Mouse (Mus musculus) megakaryocyte, embryonic 14.5 days (primary cell): ENCODE measurements at regions not wholly inside any gene's neighbourhood (a gene's known extent, or its start where the extent isn't known, plus 50 kb on each side); places are given as distances from the start of the nearest gene placed in this dataset.

ENCODE experiments used
- H3K27me3 ChIP-seq: replicated peaks from 2 replicates; pipeline ENCODE3; 2012; ENCODE audit warnings: inconsistent platforms
- H3K36me3 ChIP-seq: replicated peaks from 2 replicates; pipeline ENCODE3; 2012; ENCODE audit warnings: low read length, inconsistent platforms, mixed read lengths
- H3K4me1 ChIP-seq: 2 replicates; pipeline ENCODE4 v1.6.1; 2012; ENCODE audit warnings: inconsistent platforms
- H3K4me3 ChIP-seq: replicated peaks from 2 replicates; pipeline ENCODE3; 2012; ENCODE audit warnings: moderate library complexity, mild to moderate bottlenecking, inconsistent platforms
- H3K9me3 ChIP-seq: 2 replicates; pipeline ENCODE4 v1.6.1; 2012; ENCODE audit warnings: inconsistent platforms
- FLI1 ChIP-seq: IDR thresholded peaks from 2 replicates; pipeline ENCODE4 v1.6.1; 2012; ENCODE audit warnings: low read length, inconsistent platforms, mixed read lengths
- GATA1 ChIP-seq: IDR thresholded peaks from 3 replicates; pipeline ENCODE4 v1.6.1; 2012; ENCODE audit warnings: mixed read lengths, low read length, inconsistent platforms, borderline replicate concordance

DNA sequence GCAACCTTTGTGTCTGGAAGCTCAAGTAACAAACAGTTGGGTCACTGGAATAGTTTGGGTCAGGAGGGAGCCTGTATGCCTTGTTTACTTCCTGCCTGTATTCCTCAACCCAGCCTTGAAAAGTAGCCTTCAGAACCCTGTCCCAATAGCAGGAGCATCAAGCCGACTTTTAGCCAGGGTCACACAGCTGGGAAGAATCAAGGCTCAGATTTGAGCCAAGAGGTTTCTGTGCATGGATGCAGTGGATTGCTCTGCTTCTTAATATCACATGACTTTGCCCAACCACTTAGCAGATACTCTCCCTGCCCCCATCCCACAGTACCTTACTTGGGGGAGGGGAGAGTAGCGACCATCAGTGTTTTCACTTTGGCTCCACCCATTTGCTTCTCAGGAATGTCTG is 210.2 kb upstream of the N4bp1 start:
- Histone ChIP-seq H3K9me3 (peaks cover 4% of the 10 kb centered on the region; the same call in 1 of the 2 replicates), H3K4me1 (no peaks in the 10 kb centered on the region), H3K36me3 (no peaks in the 10 kb centered on the region), H3K4me3 (no peak overlapping the region), H3K27me3 (no peaks in the 10 kb centered on the region)
- no peak for TF ChIP-seq FLI1
- no peak for TF ChIP-seq GATA1

DNA sequence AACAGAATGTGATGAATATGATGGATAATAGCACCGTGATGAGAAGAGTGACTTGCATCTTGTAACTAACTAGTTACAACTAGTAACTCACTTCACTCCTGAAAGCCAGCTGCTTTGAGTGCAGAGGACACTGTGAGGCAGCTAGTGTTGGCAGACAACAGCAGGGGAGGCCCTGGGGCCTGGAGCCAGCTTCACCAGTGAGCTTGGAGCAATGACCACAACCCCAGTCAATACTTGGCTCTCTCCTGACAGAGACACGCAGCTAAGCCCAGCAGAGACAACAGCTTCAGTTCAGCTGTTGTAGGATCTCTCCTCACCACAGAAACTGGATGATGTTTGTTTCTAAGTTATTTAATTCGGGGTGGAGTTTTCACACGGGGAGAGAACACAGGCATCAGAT is 209.6 kb upstream of the N4bp1 start:
- Histone ChIP-seq H3K36me3 (no peaks in the 10 kb centered on the region), H3K4me1 (no peaks in the 10 kb centered on the region), H3K9me3 (peaks cover 8% of the 10 kb centered on the region), H3K27me3 (no peaks in the 10 kb centered on the region), H3K4me3 (no peak overlapping the region)
- TF ChIP-seq FLI1 (no peak), GATA1 (no peak)

DNA sequence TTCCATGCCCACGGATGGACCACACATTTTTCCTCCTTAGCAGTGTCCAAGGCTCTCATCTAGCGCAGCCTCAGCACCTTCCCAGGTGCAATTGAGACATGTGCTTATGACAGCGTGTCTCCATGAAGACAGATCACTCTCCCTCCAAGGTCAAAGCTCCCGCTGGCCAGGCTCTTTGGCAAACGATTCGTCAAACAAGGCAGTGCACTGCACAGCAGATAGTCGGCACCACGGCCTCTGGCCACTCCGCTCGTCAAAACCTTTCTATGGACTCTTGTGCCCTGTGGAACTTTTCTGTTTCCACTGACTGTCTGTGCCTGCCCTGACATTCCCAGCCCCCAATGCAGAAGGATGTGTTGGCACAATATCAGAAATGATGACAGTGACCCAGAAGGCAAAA is 208.7 kb upstream of the N4bp1 start:
- Histone ChIP-seq H3K9me3 (peaks cover 8% of the 10 kb centered on the region), H3K27me3 (no peaks in the 10 kb centered on the region), H3K4me3 (no peak overlapping the region), H3K36me3 (no peaks in the 10 kb centered on the region), H3K4me1 (no peaks in the 10 kb centered on the region)
- TF ChIP-seq GATA1, result no peak
- no peak for TF ChIP-seq FLI1

DNA sequence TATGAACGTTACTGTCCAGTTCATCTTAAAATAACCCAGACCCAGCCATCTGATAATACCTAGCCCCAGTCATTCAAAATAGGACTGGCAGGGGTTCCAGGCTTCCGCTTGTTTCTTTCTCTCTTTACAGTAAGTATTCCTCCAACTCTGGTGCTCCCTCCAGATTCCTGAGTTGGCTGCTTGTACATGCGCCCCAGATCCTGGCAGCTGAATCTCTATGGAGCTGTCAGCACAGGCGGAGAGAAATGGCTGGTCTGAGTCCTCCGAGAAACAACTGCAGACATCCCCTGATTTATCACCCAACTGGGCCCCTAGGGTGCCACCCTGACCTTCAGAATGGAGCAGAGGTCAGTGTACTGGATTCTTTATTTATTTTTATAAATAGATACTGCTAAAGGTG is 208.0 kb upstream of the N4bp1 start:
- Histone ChIP-seq H3K4me3 (no peak overlapping the region), H3K4me1 (no peaks in the 10 kb centered on the region), H3K9me3 (peaks cover 8% of the 10 kb centered on the region), H3K27me3 (no peaks in the 10 kb centered on the region), H3K36me3 (no peaks in the 10 kb centered on the region)
- TF ChIP-seq GATA1, result no peak
- no peak for TF ChIP-seq FLI1

DNA sequence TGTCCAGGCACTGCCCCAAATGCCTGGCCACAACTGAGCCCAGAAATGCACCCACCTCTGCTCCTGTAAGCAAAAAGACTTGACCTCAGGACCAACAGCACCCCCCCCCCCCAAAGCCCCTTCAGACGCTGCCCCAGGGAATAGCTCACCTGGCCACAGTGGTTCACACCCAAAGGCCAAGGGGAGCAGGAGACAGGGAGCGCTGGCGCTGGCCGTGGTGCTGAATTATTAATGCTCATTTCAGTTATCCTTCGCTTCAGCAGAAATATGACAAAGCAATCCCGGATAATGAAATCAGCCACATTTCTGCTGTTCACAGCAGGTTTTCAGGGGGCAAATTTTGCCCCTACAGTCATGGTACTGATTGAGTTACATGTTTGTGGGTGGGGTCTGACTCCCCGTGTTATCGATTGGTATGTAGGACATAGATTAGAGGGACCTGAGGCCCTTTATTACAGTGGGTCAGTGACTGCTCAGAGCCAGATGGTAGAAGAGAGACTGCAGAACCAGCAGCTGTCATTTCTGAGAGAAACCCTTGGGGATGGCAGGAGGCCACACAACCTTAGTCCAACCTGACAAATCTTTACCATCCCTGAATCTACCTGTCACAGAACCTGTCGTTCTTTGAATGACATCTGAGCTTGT is 202.5 kb upstream of the N4bp1 start:
- peaks cover 9% of the 10 kb centered on the region for H3K9me3 ChIP-seq
- H3K36me3 ChIP-seq, result no peaks in the 10 kb centered on the region
- no peak for TF ChIP-seq FLI1
- TF ChIP-seq GATA1, result no peak
- no peak overlapping the region for H3K4me3 ChIP-seq
- no peaks in the 10 kb centered on the region for H3K27me3 ChIP-seq
- no peaks in the 10 kb centered on the region for H3K4me1 ChIP-seq

DNA sequence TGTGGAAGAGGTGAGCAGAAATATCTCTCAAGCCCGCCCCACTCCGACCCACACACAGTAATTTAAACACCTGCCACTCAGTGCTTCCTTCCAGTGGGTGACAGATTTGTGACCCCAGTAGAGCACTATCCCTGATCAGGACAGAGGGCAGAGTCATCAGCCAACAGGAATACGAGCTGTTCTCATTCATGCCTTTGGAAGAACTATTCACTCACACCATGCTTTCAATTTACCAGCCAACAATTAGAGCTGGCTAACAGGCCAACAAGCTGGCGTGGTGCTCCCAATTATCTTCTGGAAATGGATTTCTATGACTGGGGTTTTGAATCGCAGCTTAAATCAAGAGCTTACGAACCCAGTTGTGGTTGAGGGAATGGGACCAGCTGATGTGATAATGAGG is 193.2 kb upstream of the N4bp1 start:
- TF ChIP-seq GATA1, result no peak
- TF ChIP-seq FLI1, result no peak
- Histone ChIP-seq H3K27me3 (no peaks in the 10 kb centered on the region), H3K4me1 (no peaks in the 10 kb centered on the region), H3K4me3 (no peak overlapping the region), H3K36me3 (no peaks in the 10 kb centered on the region), H3K9me3 (peaks cover 7% of the 10 kb centered on the region; the same call in 1 of the 2 replicates)

DNA sequence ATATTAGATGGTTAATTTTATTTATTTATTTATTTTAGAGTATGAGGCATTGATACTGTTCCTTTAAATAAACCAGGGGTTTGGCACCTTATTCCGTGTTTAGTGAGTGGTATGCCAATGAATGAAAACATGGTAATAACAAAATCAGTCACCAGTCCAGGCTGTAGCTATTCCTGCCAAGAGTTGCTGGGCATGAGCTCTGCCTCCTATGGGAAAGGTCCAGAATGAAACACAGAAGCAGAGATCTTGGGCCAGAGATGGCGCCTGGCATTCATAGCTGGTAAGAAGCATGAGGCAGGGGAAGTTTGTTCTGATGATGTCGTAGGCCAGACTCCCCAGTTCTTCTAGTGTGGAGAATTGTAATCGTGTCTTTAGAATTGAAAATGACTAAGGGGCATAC is 190.9 kb upstream of the N4bp1 start:
- H3K27me3 ChIP-seq, result no peaks in the 10 kb centered on the region
- H3K9me3 ChIP-seq, result peaks cover 7% of the 10 kb centered on the region; the same call in 1 of the 2 replicates
- no peaks in the 10 kb centered on the region for H3K36me3 ChIP-seq
- H3K4me1 ChIP-seq, result peaks cover 4% of the 10 kb centered on the region; the same call in 1 of the 2 replicates
- no peak overlapping the region for H3K4me3 ChIP-seq
- TF ChIP-seq GATA1 (no peak), FLI1 (no peak)

DNA sequence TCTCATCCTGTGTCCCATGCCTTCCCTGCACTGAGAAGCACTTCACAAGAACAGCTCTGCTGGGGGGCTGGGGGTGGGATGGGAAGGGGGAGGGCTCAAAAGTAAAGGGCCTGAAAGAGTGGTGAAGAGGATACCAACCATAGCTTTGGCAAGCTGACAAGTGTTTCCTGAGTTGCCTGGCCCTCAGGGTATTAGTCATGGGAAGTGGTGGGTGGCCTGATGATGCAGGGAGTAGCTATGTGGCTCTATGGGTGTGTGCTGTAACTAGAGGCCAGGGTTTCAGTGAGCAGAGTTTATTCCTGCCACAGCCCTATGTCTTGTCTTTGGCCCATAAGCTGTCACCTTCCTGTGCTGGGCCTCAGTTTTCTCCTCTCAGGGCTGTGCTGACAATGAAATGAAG is 186.2 kb upstream of the N4bp1 start:
- H3K4me1 ChIP-seq, result peaks cover 8% of the 10 kb centered on the region; the same call in 1 of the 2 replicates
- no peak overlapping the region for H3K4me3 ChIP-seq
- no peaks in the 10 kb centered on the region for H3K36me3 ChIP-seq
- H3K9me3 ChIP-seq, result peaks cover 24% of the 10 kb centered on the region
- H3K27me3 ChIP-seq, result no peaks in the 10 kb centered on the region
- TF ChIP-seq FLI1, result no peak
- TF ChIP-seq GATA1, result no peak

DNA sequence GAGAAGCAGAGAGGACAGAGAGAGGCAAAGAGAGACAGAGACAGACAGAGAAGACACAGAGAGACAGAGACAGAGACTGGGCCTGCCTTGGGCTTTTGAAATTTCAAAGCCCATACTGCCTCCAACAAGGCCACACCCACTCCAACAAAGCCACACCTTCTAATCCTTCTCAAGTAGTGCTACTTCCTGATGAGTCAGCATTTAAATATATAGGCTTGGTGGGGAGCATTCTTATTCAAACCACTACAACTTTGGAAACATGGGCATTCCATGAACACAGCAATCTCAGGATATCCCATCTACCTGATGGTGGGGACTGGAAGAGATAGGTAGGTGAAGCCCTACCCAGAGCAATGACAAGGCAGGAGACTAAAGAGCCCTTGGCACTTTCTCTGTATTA is 182.0 kb upstream of the N4bp1 start:
- Histone ChIP-seq H3K27me3 (no peaks in the 10 kb centered on the region), H3K9me3 (peaks cover 34% of the 10 kb centered on the region), H3K36me3 (no peaks in the 10 kb centered on the region), H3K4me1 (peaks cover 8% of the 10 kb centered on the region; the same call in 1 of the 2 replicates), H3K4me3 (no peak overlapping the region)
- TF ChIP-seq GATA1 (no peak), FLI1 (no peak)

DNA sequence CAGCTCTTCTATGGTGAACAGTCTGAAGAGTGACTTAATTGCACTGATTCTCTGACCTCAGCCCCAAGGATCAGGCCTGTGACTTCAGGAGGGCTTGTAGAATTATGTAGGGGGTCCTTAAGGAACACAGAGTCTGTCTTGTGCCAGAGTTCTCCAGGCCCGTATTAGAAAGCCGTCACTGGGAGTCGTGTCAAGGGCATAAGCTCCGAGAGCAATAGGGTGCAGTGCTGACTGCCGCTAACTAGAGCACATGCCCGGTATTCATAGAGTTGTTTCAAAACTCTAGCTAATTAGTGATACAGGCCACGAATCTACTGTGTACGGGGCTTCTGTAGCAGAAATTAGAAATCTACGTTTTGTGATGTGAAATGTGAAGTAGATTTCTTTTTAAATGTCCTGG is 179.7 kb upstream of the N4bp1 start:
- Histone ChIP-seq H3K4me1 (no peaks in the 10 kb centered on the region), H3K36me3 (no peaks in the 10 kb centered on the region), H3K27me3 (no peaks in the 10 kb centered on the region), H3K9me3 (peaks cover 44% of the 10 kb centered on the region), H3K4me3 (no peak overlapping the region)
- TF ChIP-seq FLI1 (no peak), GATA1 (no peak)

DNA sequence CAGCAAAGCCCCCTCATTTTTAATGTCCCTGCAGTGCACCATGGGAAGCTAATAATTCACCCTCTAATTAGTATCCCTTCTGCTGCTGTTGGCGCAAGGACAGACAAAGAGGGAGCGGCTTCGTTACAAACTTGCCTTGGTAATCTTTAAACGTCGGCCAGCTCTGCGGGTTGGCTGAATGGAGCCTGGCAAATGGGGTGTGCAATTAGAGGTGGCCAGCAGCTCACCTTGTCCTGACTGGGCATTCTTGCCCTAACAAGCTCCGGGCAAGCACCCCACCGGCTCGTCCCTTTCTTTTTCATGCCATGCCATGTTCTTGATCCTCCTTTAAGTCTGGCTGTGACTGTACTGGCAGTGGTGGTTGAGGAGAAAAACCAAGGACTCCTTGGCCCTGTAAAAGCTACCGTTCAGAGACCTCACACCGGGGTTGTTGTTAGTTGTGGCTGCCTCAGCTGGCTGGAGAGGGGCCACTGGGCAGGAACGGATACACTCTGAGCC is 179.2 kb upstream of the N4bp1 start:
- Histone ChIP-seq H3K27me3 (no peaks in the 10 kb centered on the region), H3K4me1 (no peaks in the 10 kb centered on the region), H3K9me3 (peaks cover 44% of the 10 kb centered on the region), H3K36me3 (no peaks in the 10 kb centered on the region), H3K4me3 (no peak overlapping the region)
- TF ChIP-seq FLI1 (no peak), GATA1 (no peak)
